Mouse (Mus musculus) right cerebral cortex, adult 2 months (tissue): Measurements from ENCODE around the gene Tas2r134.

Source experiments
- DNase-seq, 2 experiments: peaks; one replicate each; pipeline ENCODE4 v3.0.0; 2021 to 2022; ENCODE audit warnings: low spot score in 2 of 2

The Tas2r134 gene

DNA sequence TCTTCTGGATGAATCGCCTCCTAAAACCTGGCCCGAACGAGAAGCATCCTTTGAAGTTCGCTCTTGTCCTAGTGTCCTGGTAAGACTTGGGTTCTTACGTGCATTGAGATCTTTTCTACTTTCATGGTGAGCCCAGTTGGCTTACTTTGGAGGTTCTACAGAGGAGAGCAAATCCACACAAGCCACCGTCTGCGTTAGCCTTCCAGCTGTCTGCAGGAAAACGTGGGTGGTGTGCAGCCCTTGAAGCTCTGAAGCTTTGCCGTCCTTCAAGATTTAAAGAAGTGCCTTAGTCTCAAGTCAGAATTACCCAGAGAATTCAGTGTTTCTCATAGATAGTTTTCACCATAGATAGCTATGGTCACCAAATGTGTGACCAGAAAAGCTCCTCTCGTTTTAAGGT is 24.8 kb downstream of the Tas2r134 start:
- peak; percentile 8 to 20 for DNase-seq

DNA sequence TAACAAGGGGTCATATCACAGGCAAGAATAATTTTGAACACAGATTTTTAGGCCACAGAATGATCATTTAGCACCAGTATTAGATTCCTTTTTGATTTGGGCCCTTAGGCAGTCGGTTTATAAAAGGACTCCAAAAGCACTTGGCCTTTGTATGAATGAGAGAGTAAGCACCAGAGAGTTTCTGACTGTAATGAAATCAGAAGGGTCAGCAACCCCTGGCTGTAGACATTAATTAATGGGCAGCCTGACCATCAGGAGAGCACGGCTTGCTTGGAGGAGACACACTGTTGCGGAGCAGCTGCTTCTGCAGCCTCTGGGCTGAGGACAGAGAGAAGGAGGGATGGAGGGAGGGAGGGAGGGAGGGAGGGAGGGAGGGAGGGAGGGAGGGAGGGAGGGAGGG is 30.4 kb downstream of the Tas2r134 start:
- DNase-seq: no peak

DNA sequence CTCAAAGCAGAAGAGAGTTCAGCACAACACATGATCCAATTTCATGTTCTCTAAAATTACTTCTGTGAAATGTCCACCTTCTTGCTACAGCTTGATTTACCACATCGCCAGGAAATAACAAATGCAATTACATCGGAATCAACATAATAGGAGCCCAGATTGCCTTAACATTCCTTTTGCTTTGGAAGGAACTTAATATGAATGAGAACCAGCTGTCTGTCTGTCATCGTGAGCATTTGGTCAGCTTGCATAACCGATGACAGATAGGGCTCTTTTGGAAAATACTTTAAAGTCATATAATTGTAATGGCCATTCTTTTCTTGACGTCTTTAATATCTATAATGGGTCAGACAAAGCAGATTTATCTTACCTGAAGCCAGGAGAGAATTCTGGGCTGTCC is 31.0 kb downstream of the Tas2r134 start:
- no peak for DNase-seq

DNA sequence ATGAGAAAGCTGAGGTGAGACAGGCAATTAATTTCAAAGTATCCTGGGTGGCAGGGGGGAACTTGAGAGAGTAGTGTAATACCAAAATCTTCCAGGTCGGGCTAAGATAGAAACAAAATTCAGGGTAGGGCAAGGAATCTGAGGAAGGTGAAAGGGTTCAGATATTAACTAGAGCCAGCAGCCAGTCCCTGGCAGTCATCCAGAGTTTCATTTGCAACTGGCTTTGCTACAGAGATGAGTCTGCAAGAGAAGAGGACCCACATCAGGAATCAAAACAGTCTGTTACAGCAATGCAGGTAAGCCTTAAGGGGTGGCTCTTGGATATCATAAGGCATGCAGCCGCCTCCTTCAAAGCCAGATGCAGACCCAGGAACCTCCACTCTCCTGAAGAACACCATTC is 47.0 kb downstream of the Tas2r134 start:
- DNase-seq: no peak
